Mouse (Mus musculus): ENCODE data around the gene Prm1. TPM values are rescaled to one million over a fixed set of nuclear protein-coding genes. Genes with fewer than 3 reads are reported as not detected.

Gene Prm1
- polyA plus RNA-seq, 1 experiment from 2014 or later = not detected

DNA sequence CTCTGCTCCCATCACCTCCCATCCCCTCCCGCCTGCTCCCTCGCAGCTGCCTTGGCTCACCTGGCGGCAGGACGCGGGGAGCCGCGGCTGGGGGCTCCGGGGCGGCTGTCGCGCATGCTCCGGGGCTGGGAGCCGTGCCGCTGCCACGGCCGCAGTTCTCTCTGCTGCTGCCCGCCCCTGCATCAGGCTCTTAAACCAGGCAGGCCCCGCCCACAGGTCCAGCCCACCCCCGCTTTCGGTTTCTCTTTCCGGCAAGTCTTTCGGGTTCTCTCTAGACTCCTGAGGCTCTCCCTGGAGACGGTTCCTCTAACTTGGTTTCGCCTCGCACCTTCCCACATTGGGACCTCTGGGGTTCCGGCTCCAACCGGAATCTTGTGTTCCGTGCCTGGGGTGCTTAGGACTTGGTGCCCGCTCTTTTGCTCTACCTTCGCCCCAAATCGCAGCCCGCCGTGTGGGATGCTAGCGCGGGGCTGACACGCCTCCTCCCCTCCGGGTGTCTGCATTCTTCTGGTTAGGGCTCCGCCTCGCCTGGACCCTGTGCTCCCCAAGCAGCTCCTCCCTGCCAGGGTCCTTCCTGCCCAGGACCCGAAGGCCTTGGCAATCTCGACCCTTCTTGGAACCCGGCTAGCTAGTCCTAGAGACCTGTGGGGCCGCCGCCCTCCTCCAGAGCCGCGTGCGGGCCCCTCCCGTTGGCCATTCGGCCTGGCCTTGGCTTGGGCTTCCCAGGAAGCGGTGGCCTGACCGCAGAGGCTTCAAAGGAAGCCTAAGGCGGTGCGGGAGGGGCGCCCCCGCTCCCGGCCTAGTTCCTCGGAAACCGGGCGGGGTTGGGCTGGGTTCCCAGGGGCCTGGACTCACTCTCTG, 20.0 kb downstream of the Prm1 start, which contains the start of gene Socs1:
Gene Socs1, minus strand, starts transcription at position 166 of the 861 bp plus-strand sequence.
- Histone ChIP-seq H3K4me1 (peaks cover 69% of the 10 kb centered on the region), H3K27me3 (ENCODE audit: poor library complexity, severe bottlenecking) (peaks cover 30% of the 10 kb centered on the region), H3K9me3 (no peaks in the 10 kb centered on the region), H3K36me3 (replicated peaks) (no peaks in the 10 kb centered on the region), H3K4me3 (peak within 1 kb of the TSS; percentile 80), H3K27ac (peak within 1 kb of the TSS; percentile 93)
- under 1% methylated on average over 57 of the region's 59 CpGs for WGBS
- peak; percentile 90 for DNase-seq (ENCODE audit: extremely low spot score, low spot score)

DNA sequence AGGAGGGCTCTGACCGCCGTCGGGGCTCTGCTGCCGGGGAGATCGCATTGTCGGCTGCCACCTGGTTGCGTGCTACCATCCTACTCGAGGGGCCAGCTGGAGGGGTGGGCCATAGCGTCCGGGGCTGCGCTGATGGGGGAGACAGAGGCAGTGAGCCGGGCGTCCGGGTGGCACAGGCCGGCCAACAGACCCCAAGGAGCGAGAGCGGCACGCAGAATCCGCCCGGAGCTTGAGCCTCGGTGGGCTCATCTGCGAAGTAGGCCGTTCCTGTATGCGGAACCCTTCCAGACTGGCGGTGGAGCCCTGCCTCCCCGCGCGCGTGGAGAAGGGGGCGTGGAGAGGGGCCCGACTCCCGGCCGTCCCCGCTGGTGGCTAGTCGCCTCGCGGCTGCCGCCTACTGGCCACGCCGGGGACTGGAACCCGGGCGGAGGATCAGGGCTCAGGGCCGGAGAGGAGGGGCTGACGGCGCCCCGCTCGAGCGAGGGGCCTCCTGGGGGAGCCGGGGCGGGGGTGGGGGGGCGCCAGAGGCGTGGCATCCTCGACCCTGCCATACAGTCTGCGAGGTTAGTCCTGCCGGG, 20.8 kb downstream of the Prm1 start:
- WGBS = under 1% methylated on average over 52 of the region's 55 CpGs

DNA sequence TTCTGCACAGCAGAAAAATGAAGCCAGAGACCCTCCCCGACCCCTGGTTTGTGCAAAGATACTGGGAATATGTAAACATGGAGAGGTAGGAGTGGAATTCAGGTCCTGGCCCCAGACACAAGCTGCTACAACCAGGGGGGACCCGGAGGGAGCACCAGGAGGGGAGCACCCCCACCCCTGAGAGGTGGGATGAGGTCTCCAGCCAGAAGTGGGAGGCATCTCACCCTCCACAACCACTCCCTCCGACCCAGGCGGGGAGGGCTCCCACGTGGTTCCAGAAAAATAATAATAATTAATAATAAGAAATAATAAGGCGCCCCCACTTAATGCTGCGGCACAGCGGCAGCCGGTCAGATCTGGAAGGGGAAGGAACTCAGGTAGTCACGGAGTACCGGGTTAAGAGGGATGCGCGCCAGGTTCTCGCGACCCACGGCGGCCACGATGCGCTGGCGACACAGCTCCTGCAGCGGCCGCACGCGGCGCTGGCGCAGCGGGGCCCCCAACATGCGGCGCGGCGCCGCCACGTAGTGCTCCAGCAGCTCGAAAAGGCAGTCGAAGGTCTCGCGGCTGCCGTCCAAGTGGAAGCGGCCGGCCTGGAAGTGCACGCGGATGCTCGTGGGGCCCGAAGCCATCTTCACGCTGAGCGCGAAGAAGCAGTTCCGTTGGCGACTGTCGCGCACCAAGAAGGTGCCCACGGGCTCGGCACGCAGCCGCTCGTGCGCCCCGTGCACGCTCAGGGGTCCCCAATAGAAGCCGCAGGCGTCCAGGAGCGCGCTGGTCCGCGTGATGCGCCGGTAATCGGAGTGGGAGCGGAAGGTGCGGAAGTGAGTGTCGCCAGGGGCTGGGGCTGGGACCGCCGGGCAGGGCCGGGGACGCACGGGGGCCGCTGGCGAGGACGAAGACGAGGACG, 21.5 kb downstream of the Prm1 start:
- DNase-seq (ENCODE audit: extremely low spot score, low spot score) = peak; percentile 24
- Histone ChIP-seq H3K27ac (peak overlapping the region; percentile 93), H3K9me3 (no peaks in the 10 kb centered on the region), H3K27me3 (ENCODE audit: poor library complexity, severe bottlenecking) (peaks cover 27% of the 10 kb centered on the region), H3K36me3 (replicated peaks) (no peaks in the 10 kb centered on the region), H3K4me3 (peak overlapping the region; percentile 80), H3K4me1 (peaks cover 62% of the 10 kb centered on the region)
- WGBS = 4% methylated on average over 81 of the region's 81 CpGs

More for the DNA sequence above, 20.8 kb downstream of the Prm1 start:
- Histone ChIP-seq H3K36me3 (replicated peaks) (no peaks in the 10 kb centered on the region), H3K9me3 (no peaks in the 10 kb centered on the region), H3K4me1 (peaks cover 69% of the 10 kb centered on the region), H3K4me3 (peak overlapping the region; percentile 80), H3K27ac (peak overlapping the region; percentile 93), H3K27me3 (ENCODE audit: poor library complexity, severe bottlenecking) (peaks cover 30% of the 10 kb centered on the region)
- DNase-seq (ENCODE audit: extremely low spot score, low spot score) = peak; percentile 91

DNA sequence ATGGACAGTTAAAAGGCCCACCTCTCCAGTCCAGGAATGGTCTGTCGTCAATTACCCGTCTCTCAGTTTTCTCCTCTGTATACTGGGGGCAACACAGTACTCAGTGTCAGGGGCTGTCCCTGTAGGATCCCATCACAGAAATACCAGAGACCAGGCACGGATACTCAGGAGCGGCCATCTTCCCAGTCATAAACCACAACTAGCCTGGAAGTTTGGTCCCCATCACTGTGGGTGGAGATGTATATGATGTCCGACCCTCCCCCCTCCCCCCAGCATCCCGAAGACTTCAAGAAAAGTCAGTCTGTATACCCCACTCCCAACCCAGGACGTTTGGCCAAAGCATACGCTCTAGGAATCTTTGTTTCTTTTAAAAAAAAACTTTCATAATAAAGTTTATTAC, 22.2 kb downstream of the Prm1 start:
- no peaks in the 10 kb centered on the region for H3K36me3 ChIP-seq (replicated peaks)
- H3K27me3 ChIP-seq (ENCODE audit: poor library complexity, severe bottlenecking) = peaks cover 27% of the 10 kb centered on the region
- 63% methylated on average over 8 of the region's 8 CpGs for WGBS
- DNase-seq (ENCODE audit: extremely low spot score, low spot score) = no peak
- H3K4me3 ChIP-seq = peak overlapping the region; percentile 80; the same call in 1 of the 2 replicates
- no peaks in the 10 kb centered on the region for H3K9me3 ChIP-seq
- no peak overlapping the region for H3K27ac ChIP-seq
- peaks cover 55% of the 10 kb centered on the region for H3K4me1 ChIP-seq

DNA sequence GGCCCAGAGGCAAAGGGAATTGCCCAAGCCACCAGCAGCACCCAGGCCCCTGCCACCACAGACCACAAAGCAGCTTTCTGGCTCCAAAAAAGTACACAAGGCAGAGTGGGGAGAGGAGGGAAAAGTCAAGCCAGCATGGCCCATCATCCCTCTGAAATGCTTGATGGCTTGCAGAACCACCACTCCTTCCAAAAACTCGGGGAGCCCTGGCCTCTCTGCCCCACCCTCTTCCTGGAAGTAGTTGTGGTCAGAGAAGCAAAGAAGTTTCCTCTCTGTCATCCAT, 22.5 kb downstream of the Prm1 start:
- WGBS = 57% methylated on average over 1 of the region's 1 CpGs
- peaks cover 51% of the 10 kb centered on the region for H3K4me1 ChIP-seq
- no peaks in the 10 kb centered on the region for H3K9me3 ChIP-seq
- no peaks in the 10 kb centered on the region for H3K36me3 ChIP-seq (replicated peaks)
- H3K4me3 ChIP-seq = no peak overlapping the region
- H3K27ac ChIP-seq = no peak overlapping the region
- H3K27me3 ChIP-seq (ENCODE audit: poor library complexity, severe bottlenecking) = peaks cover 27% of the 10 kb centered on the region
- DNase-seq (ENCODE audit: extremely low spot score, low spot score) = no peak

DNA sequence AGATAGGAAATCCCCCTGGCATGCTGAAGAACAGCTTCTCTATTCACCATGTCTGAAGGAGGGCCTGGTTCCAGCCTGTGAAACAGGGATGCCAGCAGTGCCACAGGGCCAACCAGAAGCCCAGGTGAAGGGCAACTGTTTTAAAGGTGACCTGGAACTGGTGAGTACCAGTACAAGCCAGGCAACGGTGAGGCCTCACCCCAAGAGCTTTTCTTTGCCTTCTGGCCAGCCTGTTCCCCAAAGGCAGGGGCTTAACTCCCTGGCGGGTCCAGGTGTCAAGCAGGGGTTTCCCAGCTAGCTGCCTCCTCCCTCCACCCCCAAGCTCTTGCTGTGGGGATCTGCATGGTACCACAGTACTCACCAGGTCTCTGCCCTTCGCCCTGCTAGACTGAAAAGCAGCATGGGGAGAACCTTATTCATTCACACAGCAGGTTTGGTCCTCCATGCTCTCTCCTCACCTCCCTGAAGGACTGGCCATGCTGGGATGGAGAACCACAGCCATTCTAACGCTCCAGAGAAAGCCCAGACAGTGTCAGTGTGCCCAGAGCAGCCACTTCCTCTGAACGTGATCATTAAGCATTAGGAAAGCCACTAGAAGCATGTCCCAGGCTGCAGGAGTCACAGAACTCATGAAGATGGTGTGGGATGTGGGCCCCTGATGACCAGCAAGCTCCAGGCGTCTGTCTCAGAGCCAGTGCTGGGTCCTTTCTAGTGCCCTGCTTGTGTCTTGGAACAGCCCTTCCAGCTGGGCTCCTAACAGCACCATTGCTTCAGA, 23.1 kb downstream of the Prm1 start:
- no peak for DNase-seq (ENCODE audit: extremely low spot score, low spot score)
- peaks cover 27% of the 10 kb centered on the region for H3K27me3 ChIP-seq (ENCODE audit: poor library complexity, severe bottlenecking)
- H3K4me3 ChIP-seq = no peak overlapping the region; the same call in 1 of the 2 replicates
- H3K4me1 ChIP-seq = peaks cover 50% of the 10 kb centered on the region
- no peaks in the 10 kb centered on the region for H3K36me3 ChIP-seq (replicated peaks)
- H3K27ac ChIP-seq = peak overlapping the region; percentile 22; the same call in 1 of the 2 replicates
- WGBS = 42% methylated on average over 6 of the region's 6 CpGs
- no peaks in the 10 kb centered on the region for H3K9me3 ChIP-seq

DNA sequence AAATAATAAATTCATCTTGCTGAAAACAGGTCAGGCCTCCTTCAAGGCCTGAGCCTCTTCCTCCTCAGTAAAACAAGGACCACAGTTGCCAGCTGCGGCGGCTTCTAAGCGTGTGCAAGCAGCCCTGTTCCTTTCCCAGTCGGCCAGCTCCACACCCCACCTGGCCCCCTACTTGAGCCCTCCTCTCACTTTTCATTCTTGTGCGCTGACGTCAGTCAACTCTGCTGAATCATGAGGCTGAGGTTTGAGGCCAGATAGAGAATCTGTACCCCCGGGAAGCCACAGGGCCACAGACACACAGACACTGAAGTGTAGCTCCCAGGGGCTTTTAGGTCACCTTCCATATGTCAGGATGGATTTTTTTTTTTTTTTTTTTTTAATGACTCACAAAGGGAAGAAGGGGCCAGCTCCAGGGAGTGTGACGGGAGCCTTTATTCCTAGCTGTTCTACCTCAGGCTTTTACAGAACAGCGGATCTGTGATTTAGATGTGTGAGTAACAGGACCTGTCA, 23.7 kb downstream of the Prm1 start:
- Histone ChIP-seq H3K27ac (no peak overlapping the region), H3K36me3 (replicated peaks) (no peaks in the 10 kb centered on the region)
- 54% methylated on average over 9 of the region's 9 CpGs for WGBS

DNA sequence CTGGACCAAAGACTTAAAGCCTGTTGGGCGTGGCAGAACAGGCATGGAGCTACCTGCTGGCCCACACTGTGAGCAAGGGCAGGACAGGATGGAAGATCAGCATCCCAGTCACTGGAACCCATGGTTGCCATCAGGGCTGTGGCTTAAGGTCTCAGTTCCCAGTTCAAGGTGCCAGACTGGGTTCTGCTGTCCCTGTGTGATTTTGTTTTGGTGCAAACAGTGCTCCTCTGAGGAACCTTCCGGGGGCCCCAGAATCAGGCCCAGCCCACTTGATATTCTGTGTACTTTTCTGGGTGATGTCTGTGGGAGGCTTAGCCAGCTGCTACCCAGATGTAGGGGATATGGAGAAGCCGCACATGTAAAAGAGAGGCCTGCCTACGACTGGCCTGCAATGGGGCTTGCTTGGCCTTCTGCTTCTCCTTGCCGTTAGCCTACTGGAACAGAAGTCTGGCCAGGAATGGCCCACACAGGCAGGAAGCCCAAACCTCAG, 25.0 kb downstream of the Prm1 start:
- H3K4me3 ChIP-seq = no peak overlapping the region
- no peak overlapping the region for H3K27ac ChIP-seq
- WGBS = 83% methylated on average over 5 of the region's 5 CpGs
- no peaks in the 10 kb centered on the region for H3K36me3 ChIP-seq (replicated peaks)
- no peaks in the 10 kb centered on the region for H3K9me3 ChIP-seq
- H3K4me1 ChIP-seq = peaks cover 38% of the 10 kb centered on the region
- no peak for DNase-seq (ENCODE audit: extremely low spot score, low spot score)
- H3K27me3 ChIP-seq (ENCODE audit: poor library complexity, severe bottlenecking) = peaks cover 27% of the 10 kb centered on the region

More for the DNA sequence above, 23.7 kb downstream of the Prm1 start:
- H3K4me1 ChIP-seq = peaks cover 45% of the 10 kb centered on the region
- no peak for DNase-seq (ENCODE audit: extremely low spot score, low spot score)
- H3K9me3 ChIP-seq = no peaks in the 10 kb centered on the region
- H3K27me3 ChIP-seq (ENCODE audit: poor library complexity, severe bottlenecking) = peaks cover 27% of the 10 kb centered on the region
- no peak overlapping the region; the same call in 1 of the 2 replicates for H3K4me3 ChIP-seq

DNA sequence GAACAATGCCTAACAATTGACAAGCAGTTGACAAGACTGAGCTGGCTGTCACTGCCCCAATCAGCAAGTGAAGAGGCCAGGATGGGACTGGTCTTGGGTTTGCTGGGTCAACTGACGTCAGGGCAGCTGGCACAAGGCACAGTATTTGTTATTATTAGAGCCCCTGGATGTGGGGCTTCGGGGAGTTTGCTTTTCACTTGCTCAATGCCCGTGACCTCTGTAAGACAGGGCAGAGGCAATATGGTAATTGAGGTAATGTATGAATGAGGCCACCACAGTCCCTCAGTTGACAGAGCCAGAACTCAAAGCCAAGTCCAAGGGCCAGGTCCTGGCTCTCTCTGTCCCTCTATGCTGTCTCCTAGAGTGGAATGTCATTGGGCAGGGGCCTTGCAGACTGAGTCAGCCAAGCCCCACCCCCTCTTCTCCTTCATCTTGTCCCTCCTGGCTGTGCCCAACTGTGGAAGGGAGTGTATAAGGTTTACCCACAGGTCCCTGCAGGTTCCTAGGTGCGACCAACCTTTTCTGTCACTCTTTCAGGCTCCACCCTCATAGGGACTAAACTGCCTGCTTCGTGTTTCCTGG, 28.0 kb downstream of the Prm1 start:
- no peak overlapping the region for H3K27ac ChIP-seq
- no peaks in the 10 kb centered on the region for H3K9me3 ChIP-seq
- no peak overlapping the region for H3K4me3 ChIP-seq
- H3K27me3 ChIP-seq (ENCODE audit: poor library complexity, severe bottlenecking) = peaks cover 5% of the 10 kb centered on the region
- DNase-seq (ENCODE audit: extremely low spot score, low spot score) = no peak
- peaks cover 17% of the 10 kb centered on the region for H3K4me1 ChIP-seq
- 68% methylated on average over 5 of the region's 5 CpGs for WGBS
- H3K36me3 ChIP-seq (replicated peaks) = no peaks in the 10 kb centered on the region

DNA sequence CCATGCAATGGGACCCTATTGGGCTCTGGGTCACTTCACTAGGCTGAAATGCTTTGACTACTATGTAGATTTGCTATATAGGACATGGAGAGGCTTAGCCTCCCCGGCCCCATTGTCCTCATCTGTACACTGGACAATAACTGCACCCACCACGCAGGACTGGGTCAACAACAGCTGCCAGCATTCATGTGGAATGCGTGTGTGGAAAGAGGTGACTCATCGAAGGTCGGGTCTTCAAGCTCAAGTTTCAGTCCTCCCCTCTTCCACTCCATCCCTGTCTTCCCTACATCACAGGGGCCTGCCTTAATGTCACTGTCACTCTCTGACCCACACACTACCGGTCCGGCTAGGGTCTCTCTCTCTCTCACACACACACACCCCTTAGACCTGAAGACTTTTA, 29.3 kb downstream of the Prm1 start:
- no peak for DNase-seq (ENCODE audit: extremely low spot score, low spot score)
- WGBS = 75% methylated on average over 7 of the region's 7 CpGs

DNA sequence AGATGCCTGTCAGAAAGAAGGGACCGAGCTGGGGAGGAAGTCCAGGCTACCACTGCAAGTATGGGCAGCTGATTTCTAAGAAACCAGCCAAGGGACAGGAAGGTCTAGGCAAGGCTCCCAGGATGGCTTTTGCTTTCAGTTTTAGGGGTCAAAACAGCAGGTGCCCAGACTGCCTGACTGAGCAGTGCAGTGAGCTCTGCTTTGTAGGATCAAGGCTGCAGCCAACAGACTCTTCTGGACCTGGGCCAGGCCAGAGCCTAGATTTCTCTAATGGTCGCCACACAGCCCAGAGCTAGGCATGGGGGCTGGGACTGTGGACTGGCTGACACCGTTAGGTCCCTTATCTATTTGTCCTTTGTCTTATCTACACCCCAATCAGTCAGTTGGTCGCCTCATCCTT, 30.9 kb downstream of the Prm1 start:
- Histone ChIP-seq H3K27me3 (ENCODE audit: poor library complexity, severe bottlenecking) (no peaks in the 10 kb centered on the region), H3K27ac (no peak overlapping the region), H3K4me3 (no peak overlapping the region), H3K36me3 (replicated peaks) (no peaks in the 10 kb centered on the region), H3K4me1 (peaks cover 13% of the 10 kb centered on the region), H3K9me3 (no peaks in the 10 kb centered on the region)
- DNase-seq (ENCODE audit: extremely low spot score, low spot score) = no peak
- WGBS = 71% methylated on average over 4 of the region's 4 CpGs

More for the DNA sequence above, 29.3 kb downstream of the Prm1 start:
- no peaks in the 10 kb centered on the region for H3K36me3 ChIP-seq (replicated peaks)
- no peaks in the 10 kb centered on the region for H3K9me3 ChIP-seq
- H3K27ac ChIP-seq = no peak overlapping the region
- H3K4me1 ChIP-seq = peaks cover 4% of the 10 kb centered on the region; the same call in 1 of the 2 replicates
- no peaks in the 10 kb centered on the region for H3K27me3 ChIP-seq (ENCODE audit: poor library complexity, severe bottlenecking)
- no peak overlapping the region for H3K4me3 ChIP-seq
